Mouse (Mus musculus) MEL-GATA-1-ER (cell line): ENCODE results near the gene Oser1.
"Not testable (repeated sequence)": the region's sequence is repeated elsewhere in the genome, so short reads cannot be mapped to it uniquely, and the experiment has no call there.

Experiments
- DNase-seq: peaks from one replicate; pipeline ENCODE4 v3.0.0-alpha.2; 2012; ENCODE audit warnings: low read depth; ENCODE audit errors: extremely low read depth

Gene Oser1

DNA sequence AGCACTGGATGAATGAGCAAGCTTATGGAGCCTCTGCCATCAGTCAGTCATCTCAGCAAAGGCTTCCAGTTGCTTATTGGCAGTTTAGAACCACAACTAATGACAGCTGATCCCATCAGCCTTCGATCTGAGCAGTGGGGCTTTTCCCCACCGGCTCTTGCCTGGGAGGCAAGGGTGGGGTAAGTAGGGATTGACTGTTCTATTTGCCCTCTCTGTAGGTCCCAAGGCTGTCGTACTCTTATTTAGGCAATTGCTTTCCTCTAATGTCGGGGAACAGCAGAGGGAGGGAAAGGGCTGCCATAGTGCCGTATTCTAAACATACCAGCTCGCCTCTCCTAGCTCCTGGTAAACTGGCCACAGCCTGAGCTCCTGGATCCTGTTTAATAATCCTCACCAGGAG, at the start of gene Oser1:
TSS of gene Oser1 (minus strand) at position 101 of the 400 bp plus-strand sequence.
- no peak for DNase-seq

DNA sequence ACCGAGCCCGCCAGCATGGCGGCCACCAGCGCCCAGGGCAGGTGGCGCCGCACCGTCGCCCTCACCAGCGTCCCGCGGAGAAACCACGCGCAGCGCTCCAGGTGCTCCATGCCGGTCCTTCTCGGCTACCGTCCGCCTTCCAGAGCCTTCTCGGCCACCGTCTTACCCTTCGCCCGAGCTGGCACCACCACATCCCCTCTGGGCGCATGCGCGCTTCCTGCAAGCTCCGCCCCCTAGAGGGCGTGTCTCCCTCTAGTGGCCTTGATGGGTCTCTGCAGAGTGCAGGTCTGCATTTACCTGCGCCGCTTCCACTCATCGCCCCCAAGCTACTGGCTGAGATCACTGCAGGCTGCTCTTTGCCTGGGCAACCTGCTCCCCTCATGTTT, 48.0 kb upstream of the Oser1 start, which contains the start of gene Fitm2:
TSS of gene Fitm2 (minus strand) at position 164 of the 386 bp plus-strand sequence.
- DNase-seq: peak; percentile 90

GRCm38 (mm10) chr2:163471710-163472465, 47.4 kb upstream of the Oser1 start:
- peak; percentile 51 for DNase-seq

DNA sequence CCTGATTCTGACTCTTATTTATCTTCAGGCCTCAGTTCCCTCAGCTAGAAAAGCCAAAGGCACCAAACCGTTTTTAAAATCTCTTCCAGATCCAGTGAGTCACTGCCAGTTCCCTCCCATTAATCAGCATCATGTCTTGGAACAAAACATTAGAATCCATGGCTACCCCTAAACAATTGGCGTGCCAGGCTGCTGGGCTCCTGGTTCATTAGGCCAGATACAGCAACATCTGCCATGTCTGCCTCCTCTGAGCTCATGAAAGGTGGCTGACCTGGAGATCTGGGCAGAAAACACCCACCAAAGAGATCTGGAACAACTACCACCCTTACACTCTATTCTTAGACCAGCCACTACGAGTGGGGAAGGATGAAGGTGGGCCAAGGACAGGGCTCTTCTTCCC, 46.6 kb upstream of the Oser1 start:
- no peak for DNase-seq

- no peak for DNase-seq
Measured at GRCm38 (mm10) chr2:163469711-163470110, 45.2 kb upstream of the Oser1 start.

GRCm38 (mm10) chr2:163468866-163469265, 44.4 kb upstream of the Oser1 start:
- DNase-seq: no peak

DNA sequence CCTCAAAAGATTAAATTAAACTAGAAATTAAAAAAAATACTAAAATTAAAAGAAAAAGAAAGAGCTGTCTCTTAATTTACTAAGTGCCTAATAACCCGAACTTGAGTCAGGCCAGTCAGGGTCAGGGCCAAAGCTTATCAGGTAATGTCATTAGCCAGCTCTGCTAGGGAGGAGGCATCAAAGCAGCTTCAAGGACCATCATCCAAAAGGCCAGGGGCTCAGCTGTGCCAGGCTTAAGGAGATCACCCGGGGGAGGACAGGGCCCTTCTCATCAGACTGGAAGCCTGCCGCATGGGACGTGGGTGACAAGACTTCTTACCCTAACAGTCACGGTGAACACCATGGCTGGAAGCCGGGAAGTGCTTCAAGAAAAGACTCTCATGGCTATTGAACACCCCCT, 43.1 kb upstream of the Oser1 start:
- no peak for DNase-seq

GRCm38 (mm10) chr2:163466771-163467170, 42.3 kb upstream of the Oser1 start:
- DNase-seq: no peak

- no peak for DNase-seq
Measured at GRCm38 (mm10) chr2:163464562-163464961, 40.1 kb upstream of the Oser1 start.

- no peak for DNase-seq
Measured at GRCm38 (mm10) chr2:163463998-163464397, 39.5 kb upstream of the Oser1 start.

GRCm38 (mm10) chr2:163463251-163463769, 38.8 kb upstream of the Oser1 start:
- DNase-seq: no peak

- DNase-seq: no peak
Measured at GRCm38 (mm10) chr2:163462801-163463200, 38.3 kb upstream of the Oser1 start.

DNA sequence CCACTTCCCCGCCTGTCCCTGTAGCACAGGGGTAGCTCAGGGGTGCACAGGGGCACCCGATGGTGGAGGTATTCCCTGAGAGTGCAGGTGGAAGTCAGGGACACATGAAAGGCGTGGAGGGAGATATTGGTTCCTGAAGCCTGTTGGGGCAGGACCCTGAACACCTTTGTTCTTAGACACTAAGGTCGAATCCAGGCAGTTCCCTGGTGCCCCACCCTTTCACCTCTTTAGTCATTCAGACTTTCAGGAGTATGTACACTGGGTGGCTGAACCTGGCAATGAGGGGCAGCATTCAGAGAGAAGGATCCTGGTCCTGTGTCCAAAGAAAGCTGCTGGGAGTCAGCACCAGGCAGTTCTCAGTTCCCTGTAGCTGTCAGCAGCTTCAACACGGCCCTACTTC, 37.9 kb upstream of the Oser1 start:
- no peak for DNase-seq

GRCm38 (mm10) chr2:163461307-163461706, 36.8 kb upstream of the Oser1 start:
- not testable (repeated sequence) for DNase-seq

GRCm38 (mm10) chr2:163460622-163461021, 36.1 kb upstream of the Oser1 start:
- DNase-seq: no peak

DNA sequence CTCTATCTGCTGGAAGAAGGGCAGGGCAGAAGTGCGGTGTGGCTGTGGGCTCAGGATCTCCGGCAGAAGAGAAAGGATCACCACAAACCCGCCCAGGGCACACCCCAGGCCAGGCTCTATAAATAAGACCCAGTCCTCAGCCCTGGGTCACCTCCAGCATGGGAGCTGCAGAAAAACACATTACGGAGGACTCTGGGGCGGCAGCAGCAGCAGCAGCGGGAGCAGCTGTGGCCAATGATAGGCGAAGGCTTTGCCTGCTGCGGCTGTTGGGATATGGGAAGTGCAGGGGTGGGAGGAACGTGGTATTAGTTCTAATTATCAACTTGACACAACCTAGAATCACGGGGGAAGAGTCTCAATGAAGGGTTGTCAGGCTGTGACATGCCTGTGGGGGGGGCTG, 34.9 kb upstream of the Oser1 start:
- peak; percentile 4 for DNase-seq

DNA sequence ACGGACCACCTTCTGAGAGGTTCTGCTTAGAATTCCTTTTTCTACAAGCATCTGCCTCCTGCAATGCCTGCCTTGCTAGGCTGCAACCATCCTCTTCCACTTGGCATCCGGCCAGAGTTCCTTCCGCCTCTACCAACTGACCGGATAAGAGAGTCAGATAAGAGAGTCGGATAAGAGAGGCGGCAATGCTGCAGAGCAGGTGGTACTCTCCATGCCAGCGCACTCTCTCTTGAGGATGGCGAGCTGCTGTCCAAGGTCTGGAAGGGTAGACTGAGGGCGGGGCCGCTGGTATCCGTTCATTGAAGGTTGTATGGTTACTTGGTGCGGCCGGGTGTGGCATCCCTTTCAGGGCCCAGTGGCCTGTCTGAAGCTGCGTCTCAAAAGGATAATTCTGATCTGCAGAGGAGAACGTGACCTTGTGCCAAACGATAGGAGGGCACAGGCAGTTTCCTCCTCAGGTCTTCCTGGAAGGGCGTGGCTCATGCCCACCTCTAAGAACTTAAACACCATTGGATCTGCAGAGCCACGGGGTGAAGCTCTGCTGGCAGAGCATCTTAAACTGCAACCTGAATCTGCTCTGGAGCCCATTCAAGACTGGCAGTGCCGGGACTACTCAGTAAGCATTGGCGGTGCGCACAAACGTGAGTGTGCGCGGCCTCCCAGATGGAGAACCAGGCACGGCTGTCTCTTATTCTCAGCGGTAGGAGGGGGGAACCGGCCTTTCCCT, 34.2 kb upstream of the Oser1 start:
- no peak for DNase-seq

GRCm38 (mm10) chr2:163453378-163453777, 28.9 kb upstream of the Oser1 start:
- DNase-seq: no peak

DNA sequence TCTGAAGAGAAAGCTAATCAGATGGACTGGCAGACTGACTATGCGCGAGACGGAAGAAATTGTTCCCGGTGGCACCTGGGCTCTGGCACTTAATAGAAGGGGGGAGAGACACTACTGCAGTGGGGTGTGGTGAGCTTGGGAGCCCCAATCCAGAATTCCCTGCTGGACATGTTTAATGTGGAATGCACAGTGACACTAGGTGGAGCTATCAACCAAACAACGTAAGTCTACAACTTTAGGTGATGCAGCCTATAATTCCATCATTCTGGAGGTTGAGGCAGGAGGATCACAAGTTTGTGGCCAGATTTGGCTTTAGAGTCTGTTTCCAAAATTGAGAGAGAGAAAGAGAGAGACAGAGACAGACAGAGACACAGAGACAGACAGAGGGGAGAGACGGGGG, 28.2 kb upstream of the Oser1 start:
- DNase-seq: no peak

DNA sequence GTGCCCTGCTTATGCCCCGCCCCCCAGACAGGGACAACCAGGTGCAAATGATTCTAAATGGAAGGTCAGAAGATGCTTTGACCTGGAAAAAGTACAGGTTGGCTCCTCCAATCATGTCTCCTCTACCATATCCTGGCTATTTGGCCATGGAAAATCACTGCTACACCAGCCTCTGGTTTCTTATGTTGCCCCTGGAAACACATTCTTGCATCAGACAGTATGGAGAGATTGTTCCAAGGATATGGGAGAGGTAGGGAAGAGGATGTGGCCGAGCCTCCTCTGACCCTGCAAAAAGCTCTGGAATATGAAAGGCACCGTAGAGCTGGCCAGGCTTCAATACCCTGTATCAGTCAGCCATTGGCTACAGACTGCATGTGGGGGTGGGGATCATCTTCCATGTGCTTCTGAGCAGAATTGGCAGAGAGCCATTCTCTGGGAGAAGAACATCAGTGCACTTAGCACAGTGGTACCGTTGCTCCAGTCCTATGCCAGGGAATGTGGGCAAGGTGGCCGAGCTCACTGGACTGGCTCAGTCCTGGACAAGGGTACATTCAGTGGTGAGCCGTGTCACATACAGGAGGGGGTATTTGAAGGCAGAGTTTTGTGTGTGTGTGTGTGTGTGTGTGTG, 26.3 kb upstream of the Oser1 start:
- no peak for DNase-seq

- DNase-seq: no peak
Measured at GRCm38 (mm10) chr2:163449276-163449675, 24.8 kb upstream of the Oser1 start.

- no peak for DNase-seq
Measured at GRCm38 (mm10) chr2:163447375-163447774, 22.9 kb upstream of the Oser1 start.
